Mouse (Mus musculus): ENCODE data around the gene Cntd1.

DNA sequence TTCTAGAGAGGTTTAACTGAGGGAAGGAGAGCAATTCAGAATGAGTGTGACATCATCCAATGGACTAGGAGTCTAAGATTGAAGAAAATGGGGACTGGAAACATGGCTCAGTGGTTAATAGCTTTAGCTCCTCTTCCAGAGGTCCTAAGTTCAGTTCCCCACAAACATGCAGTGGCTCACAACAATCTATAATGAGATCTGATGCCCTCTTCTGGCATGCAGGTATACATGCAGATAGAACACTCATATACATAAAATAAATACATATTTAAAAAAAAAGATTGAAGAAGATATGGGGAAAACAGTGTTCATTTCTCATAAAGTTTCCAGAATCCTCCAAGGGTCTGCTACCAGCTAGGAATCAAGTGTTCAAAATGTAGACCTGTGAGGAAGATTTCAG is 43.4 kb upstream of the Cntd1 start:
- TF ChIP-seq CTCF (IDR thresholded peaks at IDR 0.05; ENCODE audit: borderline replicate concordance, control insufficient read depth, extremely low read depth, insufficient read depth, low read length, poor library complexity), result no peak
- TF ChIP-seq POLR2A (IDR thresholded peaks at IDR 0.05; ENCODE audit: control insufficient read depth, extremely low read depth, insufficient read depth, low read length, poor library complexity), result no peak
